Mouse (Mus musculus) layer of hippocampus, adult 9-11 months (tissue): ENCODE measurements around the gene Tm6sf2.

Experiments
- DNase-seq: peaks from one replicate; pipeline ENCODE4 v3.0.0; 2022

The Tm6sf2 gene

DNA sequence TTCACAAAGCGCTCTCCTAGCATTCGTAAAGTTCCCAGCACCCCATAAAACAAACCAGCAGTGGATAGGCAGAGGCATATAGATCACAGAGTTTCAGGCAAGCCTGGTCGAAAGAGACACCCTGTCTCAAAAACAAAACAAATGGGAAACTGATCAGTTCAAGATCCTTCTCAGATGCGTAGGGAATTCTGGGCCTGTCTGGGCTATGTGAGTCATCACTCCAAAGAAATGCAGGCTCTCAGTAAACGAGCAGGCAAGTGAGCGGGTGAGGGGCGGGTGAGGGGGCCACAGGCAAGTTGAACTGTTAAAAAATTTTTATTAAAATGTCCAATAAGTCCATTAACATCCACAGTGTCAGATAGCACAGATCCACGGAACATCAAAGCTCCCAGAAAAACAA is 20.1 kb downstream of the Tm6sf2 start:
- no peak for DNase-seq

- peak; percentile 63 for DNase-seq
Measured at GRCm38 (mm10) chr8:70099276-70099675, 26.6 kb downstream of the Tm6sf2 start.

DNA sequence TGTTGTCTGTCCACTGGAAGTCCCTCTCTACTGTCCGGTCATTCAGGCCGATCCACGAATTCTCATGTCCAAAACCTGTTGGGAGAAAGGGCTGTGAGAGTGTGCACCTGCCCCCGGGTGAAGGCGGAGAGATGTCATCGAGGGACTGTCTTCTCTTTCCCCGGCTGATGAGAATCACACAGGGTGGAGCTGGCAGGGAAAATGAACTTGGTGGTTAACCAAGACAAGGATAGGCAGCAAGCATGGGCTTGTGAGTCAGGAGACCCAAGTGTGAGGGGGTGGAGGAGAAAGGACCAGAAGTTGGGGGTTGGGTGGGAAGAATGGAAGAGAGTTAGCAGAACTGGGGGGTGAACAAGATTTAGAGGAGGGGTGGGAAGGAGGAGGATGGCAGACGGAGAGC is 27.5 kb downstream of the Tm6sf2 start:
- no peak for DNase-seq

GRCm38 (mm10) chr8:70104506-70104905 is 31.8 kb downstream of the Tm6sf2 start:
- no peak for DNase-seq

DNA sequence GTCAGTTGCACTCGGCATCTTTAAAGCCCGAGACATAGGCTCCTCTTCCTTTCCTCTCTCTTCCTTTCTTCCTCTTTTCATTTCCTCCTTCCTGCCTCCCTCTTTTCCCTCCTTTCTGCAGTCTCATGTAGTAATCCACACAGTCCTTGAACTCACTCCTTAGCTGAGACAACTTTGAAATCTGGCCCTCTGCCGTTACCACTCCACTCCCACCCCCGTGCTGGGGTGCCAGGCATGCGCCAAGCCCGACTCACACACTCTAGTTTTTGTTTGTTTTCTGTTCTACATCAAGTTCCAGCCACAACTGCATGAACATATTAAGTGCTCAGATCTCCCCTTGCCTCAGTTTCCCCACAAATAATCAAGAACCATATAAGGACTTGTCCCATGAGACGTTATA is 32.2 kb downstream of the Tm6sf2 start:
- DNase-seq = no peak

DNA sequence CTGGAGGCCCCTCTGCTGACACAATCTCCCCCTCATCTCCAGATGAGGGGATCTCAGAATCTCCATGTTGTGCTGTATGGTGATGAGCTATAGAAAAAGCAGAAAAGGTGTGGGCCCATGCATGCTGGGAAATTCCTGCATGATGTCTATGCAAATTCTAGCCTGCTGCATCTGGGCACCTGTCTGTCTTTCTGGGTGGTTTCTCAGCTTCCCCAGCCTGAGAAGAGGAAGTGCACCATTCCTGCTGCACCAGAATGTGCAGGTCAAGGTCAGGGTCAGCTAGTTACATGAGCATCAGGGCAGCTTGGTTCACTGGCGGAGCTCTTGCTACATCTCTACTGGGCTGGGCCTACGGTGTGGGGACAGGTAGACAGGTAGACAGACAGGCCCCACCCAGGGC is 37.7 kb downstream of the Tm6sf2 start:
- DNase-seq = no peak

- no peak for DNase-seq
Measured at GRCm38 (mm10) chr8:70111192-70111795, 38.6 kb downstream of the Tm6sf2 start.

DNA sequence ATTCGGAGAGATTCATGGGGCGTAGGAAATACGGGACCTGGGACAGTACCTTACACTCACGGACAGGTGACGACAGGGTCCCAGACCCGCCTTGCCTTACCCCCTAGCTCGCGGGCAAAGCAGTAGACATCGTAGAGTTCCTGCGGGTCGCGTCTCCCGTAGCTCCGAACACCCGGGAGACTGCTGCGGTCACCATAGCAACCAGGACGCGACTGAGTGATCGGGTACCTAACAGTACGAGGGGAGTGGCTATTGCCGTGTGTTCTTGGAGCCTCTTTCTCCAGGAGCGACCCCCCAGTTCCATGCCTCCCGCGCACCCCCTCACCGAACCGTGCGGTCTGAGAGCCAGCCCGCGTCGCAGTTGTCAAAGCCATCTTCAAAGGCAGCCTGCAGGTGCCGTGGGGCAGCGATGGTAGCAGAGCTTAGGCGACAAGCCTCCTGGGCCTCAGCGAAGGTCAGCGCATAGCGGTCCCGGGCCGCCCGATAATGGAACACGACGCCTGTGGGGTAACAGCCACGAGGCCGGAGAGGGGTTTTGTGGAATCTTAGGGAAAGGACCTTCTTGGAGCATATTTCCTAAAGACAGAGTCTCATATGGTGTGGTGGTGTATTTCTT is 39.8 kb downstream of the Tm6sf2 start:
- DNase-seq = no peak

GRCm38 (mm10) chr8:70114488-70114887 is 41.8 kb downstream of the Tm6sf2 start:
- no peak for DNase-seq

DNA sequence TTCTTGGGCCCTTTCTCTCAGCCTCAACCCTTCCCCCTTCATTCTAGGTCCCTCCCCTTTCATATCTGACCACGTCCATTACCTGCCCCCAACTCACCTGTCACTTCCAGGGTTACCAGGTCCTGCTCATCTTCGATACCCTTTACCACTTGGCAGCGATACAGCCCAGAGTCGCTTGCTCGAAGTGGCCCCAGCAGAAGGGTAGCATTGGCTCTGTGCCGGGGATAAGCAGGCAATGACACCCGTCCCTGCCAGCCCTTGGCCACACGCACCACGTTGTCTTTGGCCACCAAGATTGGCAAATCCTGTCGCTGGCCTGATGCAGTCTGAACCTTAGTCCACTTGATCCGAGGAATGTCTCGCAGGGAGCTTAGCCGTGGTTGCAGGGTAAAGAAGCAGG is 42.2 kb downstream of the Tm6sf2 start:
- no peak for DNase-seq

DNA sequence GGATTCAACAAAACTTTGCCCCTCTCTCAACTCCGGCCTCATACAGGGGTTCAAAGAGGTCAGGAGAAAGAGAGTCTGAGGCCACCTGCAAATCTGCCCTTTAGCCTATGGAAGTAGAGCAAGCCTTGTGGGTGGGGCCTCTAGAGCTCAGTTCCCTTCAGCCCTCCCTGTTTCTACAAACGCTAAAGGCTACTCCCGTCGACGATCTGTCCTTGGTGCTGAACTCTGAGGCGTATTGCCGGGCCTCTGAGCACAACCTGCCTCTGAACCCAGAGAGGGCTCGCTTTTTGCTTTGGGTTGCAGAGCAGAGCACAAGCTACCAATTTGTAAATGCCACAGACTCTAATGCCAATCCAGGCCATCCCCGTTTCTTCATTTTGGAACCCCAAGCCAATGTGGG is 44.9 kb downstream of the Tm6sf2 start:
- no peak for DNase-seq

GRCm38 (mm10) chr8:70118726-70119700 is 46.3 kb downstream of the Tm6sf2 start:
- DNase-seq = peak; percentile 79

GRCm38 (mm10) chr8:70120667-70121066 is 47.9 kb downstream of the Tm6sf2 start, which contains the start of gene Ncan:
Gene Ncan, minus strand, starts transcription at chr8:70120873.
- peak; percentile 86 for DNase-seq

- DNase-seq = no peak
Measured at GRCm38 (mm10) chr8:70122863-70123262, 50.1 kb downstream of the Tm6sf2 start.

GRCm38 (mm10) chr8:70124992-70125391 is 52.3 kb downstream of the Tm6sf2 start:
- peak; percentile 48 for DNase-seq

- DNase-seq = peak; percentile 60
Measured at GRCm38 (mm10) chr8:70128435-70128834, 55.7 kb downstream of the Tm6sf2 start.

DNA sequence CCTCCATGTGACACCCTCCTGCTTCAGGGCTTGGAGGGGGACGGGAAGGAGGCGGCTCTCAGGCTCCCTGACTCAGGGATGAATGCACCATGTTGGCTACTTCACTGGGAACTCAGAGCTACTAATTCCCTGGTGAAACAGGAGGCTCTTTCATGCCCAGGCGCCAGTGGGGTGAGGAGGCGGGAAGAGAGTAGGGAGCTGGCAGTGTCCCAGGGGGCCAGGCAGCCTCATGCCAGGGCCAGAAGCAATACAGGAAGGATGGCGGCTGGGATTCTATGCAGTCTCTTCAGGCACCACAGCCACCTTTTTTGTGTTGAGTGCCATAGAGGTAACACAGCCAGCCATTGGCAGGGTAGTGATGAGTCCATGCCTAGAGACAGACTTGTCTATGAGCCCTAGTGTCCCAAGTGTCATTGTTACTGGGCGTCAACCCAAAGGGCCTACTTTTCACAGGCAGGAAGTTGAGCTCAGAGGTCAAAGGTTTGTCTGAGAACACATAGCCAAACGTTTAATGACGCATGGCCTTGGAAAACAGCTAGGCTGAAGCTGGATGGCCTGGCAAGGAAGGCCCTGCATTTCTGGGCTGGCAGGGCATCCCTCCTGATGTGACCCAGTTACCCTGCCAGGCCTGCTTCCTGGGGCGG is 56.7 kb downstream of the Tm6sf2 start:
- DNase-seq = peak; percentile 90
